Mouse (Mus musculus) frontal cortex, postnatal 36 days (tissue): ENCODE data around the gene Sfrp2.

Source experiments
- DNase-seq, 2 experiments: peaks; one replicate each; pipeline ENCODE4 v3.0.0; 2022; ENCODE audit warnings: low spot score in 2 of 2

Gene Sfrp2

GRCm38 (mm10) chr3:83771160-83771869 lies 5.2 kb downstream of the Sfrp2 start:
- no peak for DNase-seq

DNA sequence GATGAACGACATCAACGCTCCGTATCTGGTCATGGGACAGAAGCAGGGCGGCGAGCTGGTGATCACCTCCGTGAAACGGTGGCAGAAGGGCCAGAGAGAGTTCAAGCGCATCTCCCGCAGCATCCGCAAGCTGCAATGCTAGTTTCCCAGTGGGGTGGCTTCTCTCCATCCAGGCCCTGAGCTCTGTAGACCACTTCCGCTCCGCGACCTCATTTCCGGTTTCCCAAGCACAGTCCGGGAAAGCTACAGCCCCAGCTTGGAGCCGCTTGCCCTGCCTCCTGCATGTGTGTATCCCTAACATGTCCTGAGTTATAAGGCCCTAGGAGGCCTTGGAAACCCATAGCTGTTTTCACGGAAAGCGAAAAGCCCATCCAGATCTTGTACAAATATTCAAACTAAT lies 7.2 kb downstream of the Sfrp2 start:
- no peak for DNase-seq

DNA sequence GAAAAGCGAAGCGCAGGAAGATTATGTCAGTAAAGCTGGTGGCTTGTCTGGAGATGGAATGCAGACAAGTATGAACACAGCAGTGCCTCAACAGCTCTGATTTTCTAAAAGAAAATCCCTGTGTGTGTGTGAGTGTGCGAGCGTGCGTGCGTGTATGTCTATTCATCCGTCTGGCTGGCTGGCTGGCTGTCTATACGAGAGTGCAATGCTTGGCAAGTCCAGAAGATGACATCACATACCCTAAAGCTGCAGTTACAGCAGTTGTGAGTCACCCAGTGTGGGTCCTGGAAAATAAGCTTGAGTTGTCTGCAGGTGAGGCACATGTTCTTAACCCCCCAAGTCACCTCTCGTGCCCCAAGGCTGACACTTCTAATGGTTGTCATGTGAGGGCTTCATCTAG lies 9.3 kb downstream of the Sfrp2 start:
- no peak for DNase-seq

GRCm38 (mm10) chr3:83781460-83782222 lies 15.5 kb downstream of the Sfrp2 start:
- no peak for DNase-seq

DNA sequence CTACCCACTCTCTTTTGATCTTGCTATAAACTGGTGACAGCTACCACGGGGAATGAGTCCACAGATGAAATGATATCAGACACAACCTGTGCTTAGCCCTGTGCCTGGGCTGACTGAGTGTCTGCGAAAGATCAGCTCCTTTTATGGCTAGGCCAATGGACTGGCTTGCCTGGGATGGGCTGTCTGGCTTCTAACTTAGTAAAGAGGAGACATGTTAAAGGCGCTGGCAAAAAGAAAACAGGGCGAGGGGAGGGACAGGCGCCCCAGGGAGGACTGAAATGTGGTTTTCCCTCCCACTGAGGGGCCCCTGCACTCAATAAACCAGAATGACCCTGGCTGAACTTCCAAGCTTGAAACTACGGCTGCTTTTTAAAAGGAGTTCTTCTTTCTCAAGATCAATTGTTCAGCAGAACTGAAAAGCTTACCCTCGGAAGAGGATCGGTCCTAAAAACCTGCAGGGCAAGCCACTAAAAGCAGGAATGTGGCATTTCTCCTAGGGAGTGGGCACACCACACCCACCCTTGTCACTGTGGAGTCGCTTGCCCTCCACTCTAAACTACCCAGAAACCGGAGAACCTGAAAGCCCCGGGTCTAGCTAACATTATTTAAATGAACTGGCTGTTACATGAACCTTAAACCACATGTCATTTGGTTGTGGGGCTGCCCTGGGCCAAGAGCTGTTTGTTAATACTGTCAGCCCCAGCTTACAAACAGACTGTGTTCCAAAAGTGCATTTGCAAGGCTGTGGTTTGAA lies 17.8 kb downstream of the Sfrp2 start:
- DNase-seq, result no peak

DNA sequence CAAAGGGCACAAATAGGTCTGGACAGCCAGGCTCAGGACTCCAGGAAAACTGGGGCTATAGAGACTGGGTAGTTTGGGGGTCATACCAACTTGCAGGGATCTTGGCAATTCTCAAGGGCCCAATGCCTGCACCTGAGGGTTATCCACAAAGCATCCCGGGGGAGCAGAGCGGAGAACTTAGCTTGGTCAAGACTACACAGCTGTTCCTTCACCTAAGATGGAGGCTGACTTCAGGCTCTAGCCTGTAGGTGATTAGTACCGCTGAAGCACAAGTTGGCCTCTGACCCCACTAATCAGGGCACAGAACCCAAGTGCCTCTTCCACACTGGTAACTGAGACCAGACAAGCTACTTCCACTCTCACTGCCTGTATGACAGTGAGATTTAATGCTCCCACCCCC lies 18.6 kb downstream of the Sfrp2 start:
- no peak for DNase-seq

- DNase-seq, result no peak
These were observed 21.0 kb downstream of the Sfrp2 start for GRCm38 (mm10) chr3:83787086-83787485.

DNA sequence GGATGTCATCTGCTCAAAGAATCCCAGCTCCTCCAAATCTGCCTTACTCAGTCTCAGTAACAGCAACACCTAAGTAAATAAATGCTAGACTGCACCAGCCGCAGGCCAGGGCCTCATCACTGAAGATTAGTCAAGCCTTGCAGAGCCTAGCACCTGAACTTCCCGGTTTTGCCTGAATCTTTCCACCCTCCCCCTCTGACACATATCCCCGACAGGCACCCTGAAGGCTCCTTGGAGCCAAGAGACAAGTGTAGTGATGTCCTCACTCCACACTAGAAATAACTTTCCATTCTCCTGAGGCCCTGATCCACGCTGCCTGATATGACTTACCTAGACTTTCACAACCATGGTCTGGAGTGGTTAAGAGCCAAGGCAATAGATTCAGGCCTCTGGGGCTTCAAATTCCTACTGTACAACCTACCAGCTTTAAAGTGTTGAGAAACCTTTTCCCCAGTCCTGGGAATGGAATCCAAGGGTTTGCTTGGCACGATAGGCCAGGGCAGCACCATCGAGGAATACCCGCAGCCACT lies 21.7 kb downstream of the Sfrp2 start:
- no peak for DNase-seq

GRCm38 (mm10) chr3:83789651-83790451 lies 23.7 kb downstream of the Sfrp2 start:
- no peak for DNase-seq

DNA sequence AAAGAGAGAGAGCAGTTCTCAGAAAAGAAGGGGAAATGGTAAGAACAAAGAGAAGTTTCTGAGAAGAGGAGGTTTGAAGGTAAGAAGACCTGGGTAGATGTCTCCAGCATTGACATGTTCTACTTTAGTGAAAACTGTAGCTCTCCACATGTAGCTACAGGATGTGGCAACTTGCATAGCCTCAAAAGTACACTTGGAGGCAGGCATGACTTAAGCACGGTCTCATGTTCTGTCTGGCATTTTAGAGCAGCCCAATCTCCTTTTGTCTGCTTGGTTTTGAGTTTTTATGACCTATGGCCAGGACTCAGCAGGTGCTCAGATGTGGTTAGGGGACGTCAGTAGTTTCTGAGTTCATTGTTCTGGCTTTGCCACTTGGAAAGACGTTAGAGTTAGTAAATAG lies 25.3 kb downstream of the Sfrp2 start:
- DNase-seq, result no peak

- peak in 1 of 2 experiments; percentile 16 for DNase-seq
These were observed 31.0 kb downstream of the Sfrp2 start for GRCm38 (mm10) chr3:83797098-83797497.

DNA sequence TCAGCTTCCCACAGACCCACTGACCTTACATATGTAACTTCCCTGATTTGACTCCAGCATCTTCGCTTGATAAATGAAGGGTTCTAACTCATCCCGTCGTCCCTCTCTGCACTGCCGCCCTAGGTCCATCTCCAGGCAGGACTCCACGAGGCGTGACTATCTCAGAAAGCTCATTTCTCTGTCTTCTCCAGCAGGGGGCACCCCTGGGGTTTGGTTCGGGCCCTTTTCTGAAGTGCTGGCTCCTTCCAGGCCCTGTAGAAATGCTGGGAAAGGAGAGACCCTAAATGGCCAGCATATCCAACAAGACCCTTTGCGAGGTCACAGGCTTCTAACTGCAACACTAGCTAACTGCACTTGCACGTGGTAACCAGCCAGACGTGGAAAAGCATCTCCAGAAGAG lies 31.7 kb downstream of the Sfrp2 start:
- peak; percentile 43 to 47 for DNase-seq

- DNase-seq, result no peak
These were observed 33.4 kb downstream of the Sfrp2 start for GRCm38 (mm10) chr3:83799486-83799885.

- DNase-seq, result no peak
These were observed 35.6 kb downstream of the Sfrp2 start for GRCm38 (mm10) chr3:83801649-83802155.

DNA sequence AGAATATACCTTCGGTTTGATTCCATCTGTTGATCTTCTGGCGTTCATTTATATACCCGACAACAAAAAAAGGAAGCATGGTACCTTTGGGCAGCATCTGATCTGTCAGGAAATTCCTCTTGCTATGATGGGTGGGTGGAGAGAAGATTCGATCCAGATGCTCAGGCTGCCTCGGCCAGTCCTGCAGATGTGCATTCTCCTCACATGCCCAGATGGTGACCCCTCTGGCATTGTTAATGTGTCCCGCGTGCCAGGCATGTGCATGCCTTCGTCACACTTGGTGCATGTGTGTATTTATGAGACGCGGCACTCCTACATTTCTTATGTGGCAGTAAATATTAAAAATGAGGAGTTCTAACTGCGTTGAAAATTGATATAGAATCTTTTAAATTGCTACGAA lies 42.4 kb downstream of the Sfrp2 start:
- no peak for DNase-seq

- no peak for DNase-seq
These were observed 45.9 kb downstream of the Sfrp2 start for GRCm38 (mm10) chr3:83811987-83812386.

- peak in 1 of 2 experiments; percentile 14 for DNase-seq
These were observed 46.7 kb downstream of the Sfrp2 start for GRCm38 (mm10) chr3:83812863-83813262.

DNA sequence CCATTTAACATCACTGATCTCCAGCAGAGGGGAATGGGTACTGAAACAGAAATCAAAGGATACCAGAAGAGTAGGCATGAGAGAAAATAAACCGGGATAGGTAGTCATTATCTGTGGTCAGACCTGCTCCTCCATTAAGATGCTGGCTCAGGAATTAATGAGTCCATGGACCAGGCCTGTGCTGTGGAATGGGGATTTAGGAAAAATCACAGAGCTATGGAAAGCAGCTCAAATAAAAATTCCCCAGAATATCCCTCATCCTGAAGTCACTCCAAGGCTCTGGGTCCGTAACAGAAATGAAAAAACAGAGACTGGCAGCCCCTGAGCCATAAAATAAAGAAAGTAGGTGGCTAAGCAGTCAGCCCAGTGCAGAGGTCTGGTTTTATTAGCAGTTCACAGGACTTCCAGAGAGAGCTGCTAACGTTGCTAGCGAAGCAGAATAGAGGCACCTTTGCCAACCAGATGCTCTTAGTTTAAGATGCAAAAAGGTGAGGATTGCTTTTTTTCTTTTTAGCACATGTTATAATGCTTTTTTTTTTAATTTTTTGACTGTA lies 50.3 kb downstream of the Sfrp2 start:
- DNase-seq, result no peak

DNA sequence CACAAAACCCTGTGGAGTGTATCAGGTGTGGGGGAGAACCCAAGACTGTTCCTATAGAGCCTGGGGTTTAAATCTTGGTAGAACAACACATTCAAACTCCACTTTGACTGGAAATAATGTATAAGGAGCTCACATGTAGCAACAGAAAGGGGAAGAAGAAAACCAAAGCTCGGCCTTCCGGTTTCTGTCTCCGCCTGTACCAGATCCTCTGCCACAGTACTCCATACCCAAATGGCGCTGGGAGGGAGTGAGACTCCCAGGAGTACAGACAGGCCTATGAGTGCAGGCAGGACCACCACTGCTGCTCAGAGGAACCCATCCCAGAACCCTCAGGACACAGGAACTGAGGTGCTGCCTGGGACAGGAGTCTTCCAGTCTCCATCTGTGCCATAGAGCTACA lies 57.7 kb downstream of the Sfrp2 start:
- no peak for DNase-seq
